Mouse (Mus musculus): ENCODE results near the gene Cadm1. TPM values are rescaled to one million over a fixed set of nuclear protein-coding genes. Genes with fewer than 3 reads are reported as not detected.

Gene Cadm1
- polyA plus RNA-seq, 1 experiment from 2014 or later, result 218 TPM

DNA sequence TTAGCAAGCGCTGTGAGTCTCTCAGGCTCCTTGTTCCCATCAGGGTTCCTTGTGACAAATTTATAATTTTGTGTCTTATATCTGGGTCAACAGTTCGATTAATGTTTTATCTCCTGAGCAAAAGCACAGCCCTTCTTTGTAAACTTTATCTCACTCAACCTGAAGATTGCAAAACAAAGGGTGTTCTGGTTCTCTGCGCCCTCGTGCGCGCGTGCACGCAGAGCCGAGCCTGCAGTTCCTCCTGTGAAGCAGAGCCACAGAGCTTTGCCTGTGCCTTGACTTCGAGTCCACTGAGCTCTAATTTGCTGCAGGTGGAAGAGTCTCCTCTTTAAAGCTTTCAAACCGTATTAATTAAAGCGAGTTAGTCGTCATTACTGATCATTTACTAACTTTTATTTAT lies 162.9 kb downstream of the Cadm1 start:
- 69% methylated on average over 13 of the region's 13 CpGs for WGBS
- H3K27me3 ChIP-seq (replicated peaks; ENCODE audit: control insufficient read depth, insufficient read depth, low read length), result no peaks in the 10 kb centered on the region
- H3K4me1 ChIP-seq (ENCODE audit: control insufficient read depth, insufficient read depth, low read depth, low read length), result peaks cover 3% of the 10 kb centered on the region; the same call in 1 of the 2 replicates
- no peak for ATAC-seq
- H3K4me3 ChIP-seq (ENCODE audit: low read length), result no peak overlapping the region
- no peak overlapping the region for H3K27ac ChIP-seq (ENCODE audit: low read depth, low read length)
- no peak overlapping the region for H3K4me2 ChIP-seq (ENCODE audit: low read length)
- H3K9me3 ChIP-seq (ENCODE audit: control insufficient read depth, low read length), result no peaks in the 10 kb centered on the region
- H3K9ac ChIP-seq (ENCODE audit: low read depth, low read length), result no peak overlapping the region
- no peaks in the 10 kb centered on the region for H3K36me3 ChIP-seq (ENCODE audit: control insufficient read depth, insufficient read depth, low read length)

DNA sequence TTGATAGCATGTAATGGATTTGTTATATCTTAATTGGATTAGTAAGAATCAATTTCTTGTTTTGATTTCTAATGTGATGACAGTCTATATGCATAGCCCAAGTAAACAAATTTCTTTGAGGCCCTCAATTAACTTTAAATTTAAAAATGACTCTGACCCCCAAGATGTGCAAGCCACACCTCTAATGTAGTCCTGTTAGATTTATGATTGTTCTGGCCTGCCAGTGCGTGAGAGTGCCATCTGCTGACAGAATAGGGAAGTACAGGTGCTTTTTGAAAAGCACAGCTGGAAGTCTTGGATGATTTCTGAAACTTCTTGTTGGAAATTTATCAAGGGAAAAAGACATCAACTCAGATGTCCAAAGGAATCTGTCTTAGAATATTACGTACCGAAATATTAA lies 169.1 kb downstream of the Cadm1 start:
- Histone ChIP-seq H3K4me1 (ENCODE audit: control insufficient read depth, insufficient read depth, low read depth, low read length) (no peaks in the 10 kb centered on the region), H3K27me3 (replicated peaks; ENCODE audit: control insufficient read depth, insufficient read depth, low read length) (no peaks in the 10 kb centered on the region), H3K4me3 (ENCODE audit: low read length) (no peak overlapping the region), H3K9me3 (ENCODE audit: control insufficient read depth, low read length) (no peaks in the 10 kb centered on the region), H3K9ac (ENCODE audit: low read depth, low read length) (no peak overlapping the region), H3K36me3 (ENCODE audit: control insufficient read depth, insufficient read depth, low read length) (no peaks in the 10 kb centered on the region), H3K27ac (ENCODE audit: low read depth, low read length) (no peak overlapping the region), H3K4me2 (ENCODE audit: low read length) (no peak overlapping the region)
- WGBS, result 57% methylated on average over 3 of the region's 3 CpGs
- ATAC-seq, result no peak

- H3K4me1 ChIP-seq (ENCODE audit: control insufficient read depth, insufficient read depth, low read depth, low read length), result no peaks in the 10 kb centered on the region
- H3K36me3 ChIP-seq (ENCODE audit: control insufficient read depth, insufficient read depth, low read length), result no peaks in the 10 kb centered on the region
- WGBS, result 75% methylated on average over 5 of the region's 5 CpGs
- H3K9ac ChIP-seq (ENCODE audit: low read depth, low read length), result no peak overlapping the region
- no peak overlapping the region for H3K4me2 ChIP-seq (ENCODE audit: low read length)
- no peaks in the 10 kb centered on the region for H3K9me3 ChIP-seq (ENCODE audit: control insufficient read depth, low read length)
- H3K4me3 ChIP-seq (ENCODE audit: low read length), result no peak overlapping the region
- no peak for ATAC-seq
- no peak overlapping the region for H3K27ac ChIP-seq (ENCODE audit: low read depth, low read length)
- H3K27me3 ChIP-seq (replicated peaks; ENCODE audit: control insufficient read depth, insufficient read depth, low read length), result no peaks in the 10 kb centered on the region
Observed at GRCm38 (mm10) chr9:47700021-47700420, 170.0 kb downstream of the Cadm1 start.

- Histone ChIP-seq H3K9me3 (ENCODE audit: control insufficient read depth, low read length) (no peaks in the 10 kb centered on the region), H3K27me3 (replicated peaks; ENCODE audit: control insufficient read depth, insufficient read depth, low read length) (no peaks in the 10 kb centered on the region), H3K4me1 (ENCODE audit: control insufficient read depth, insufficient read depth, low read depth, low read length) (peaks cover 16% of the 10 kb centered on the region), H3K4me3 (ENCODE audit: low read length) (no peak overlapping the region), H3K36me3 (ENCODE audit: control insufficient read depth, insufficient read depth, low read length) (no peaks in the 10 kb centered on the region), H3K27ac (ENCODE audit: low read depth, low read length) (no peak overlapping the region), H3K9ac (ENCODE audit: low read depth, low read length) (no peak overlapping the region), H3K4me2 (ENCODE audit: low read length) (no peak overlapping the region)
- no peak for ATAC-seq
- WGBS, result 88% methylated on average over 19 of the region's 19 CpGs
Observed at GRCm38 (mm10) chr9:47703026-47703876, 173.3 kb downstream of the Cadm1 start.

DNA sequence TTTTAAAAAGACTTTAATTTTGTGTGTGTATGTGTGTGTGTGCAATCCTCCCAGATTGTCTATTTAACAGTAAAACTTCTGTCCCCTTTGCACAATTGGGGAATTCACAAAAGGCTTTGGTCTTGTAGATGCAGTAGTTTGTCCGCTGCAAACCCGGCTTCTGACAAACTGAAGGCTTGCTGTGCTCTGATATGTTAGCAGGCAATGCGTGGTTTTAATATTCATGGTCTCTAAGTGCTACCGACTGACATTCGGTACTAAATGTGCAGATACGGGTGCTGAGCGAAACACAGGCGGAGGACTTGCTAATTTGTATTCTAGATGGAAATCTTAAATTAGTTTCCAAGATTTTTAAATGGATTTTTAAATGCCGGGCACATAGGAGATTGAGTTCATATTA lies 176.4 kb downstream of the Cadm1 start:
- WGBS, result 42% methylated on average over 9 of the region's 9 CpGs
- Histone ChIP-seq H3K9ac (ENCODE audit: low read depth, low read length) (no peak overlapping the region), H3K4me3 (ENCODE audit: low read length) (no peak overlapping the region), H3K9me3 (ENCODE audit: control insufficient read depth, low read length) (no peaks in the 10 kb centered on the region), H3K4me1 (ENCODE audit: control insufficient read depth, insufficient read depth, low read depth, low read length) (peaks cover 19% of the 10 kb centered on the region), H3K27me3 (replicated peaks; ENCODE audit: control insufficient read depth, insufficient read depth, low read length) (no peaks in the 10 kb centered on the region), H3K27ac (ENCODE audit: low read depth, low read length) (no peak overlapping the region), H3K36me3 (ENCODE audit: control insufficient read depth, insufficient read depth, low read length) (no peaks in the 10 kb centered on the region), H3K4me2 (ENCODE audit: low read length) (no peak overlapping the region)
- no peak for ATAC-seq

- Histone ChIP-seq H3K4me1 (ENCODE audit: control insufficient read depth, insufficient read depth, low read depth, low read length) (peaks cover 19% of the 10 kb centered on the region), H3K9ac (ENCODE audit: low read depth, low read length) (no peak overlapping the region), H3K36me3 (ENCODE audit: control insufficient read depth, insufficient read depth, low read length) (no peaks in the 10 kb centered on the region), H3K4me2 (ENCODE audit: low read length) (no peak overlapping the region), H3K27me3 (replicated peaks; ENCODE audit: control insufficient read depth, insufficient read depth, low read length) (no peaks in the 10 kb centered on the region), H3K4me3 (ENCODE audit: low read length) (no peak overlapping the region), H3K27ac (ENCODE audit: low read depth, low read length) (no peak overlapping the region), H3K9me3 (ENCODE audit: control insufficient read depth, low read length) (no peaks in the 10 kb centered on the region)
- WGBS, result 61% methylated on average over 6 of the region's 6 CpGs
- no peak for ATAC-seq
Observed at GRCm38 (mm10) chr9:47707326-47707725, 177.4 kb downstream of the Cadm1 start.

GRCm38 (mm10) chr9:47708299-47708698 lies 178.3 kb downstream of the Cadm1 start:
- H3K4me1 ChIP-seq (ENCODE audit: control insufficient read depth, insufficient read depth, low read depth, low read length), result peaks cover 19% of the 10 kb centered on the region
- no peaks in the 10 kb centered on the region for H3K27me3 ChIP-seq (replicated peaks; ENCODE audit: control insufficient read depth, insufficient read depth, low read length)
- peak overlapping the region; percentile 50; the same call in 1 of the 2 replicates for H3K27ac ChIP-seq (ENCODE audit: low read depth, low read length)
- H3K9me3 ChIP-seq (ENCODE audit: control insufficient read depth, low read length), result no peaks in the 10 kb centered on the region
- peak; percentile 74 for ATAC-seq
- H3K4me3 ChIP-seq (ENCODE audit: low read length), result no peak overlapping the region
- no peaks in the 10 kb centered on the region for H3K36me3 ChIP-seq (ENCODE audit: control insufficient read depth, insufficient read depth, low read length)
- H3K9ac ChIP-seq (ENCODE audit: low read depth, low read length), result no peak overlapping the region; the same call in 1 of the 2 replicates
- no peak overlapping the region for H3K4me2 ChIP-seq (ENCODE audit: low read length)
- WGBS, result 26% methylated on average over 10 of the region's 10 CpGs

DNA sequence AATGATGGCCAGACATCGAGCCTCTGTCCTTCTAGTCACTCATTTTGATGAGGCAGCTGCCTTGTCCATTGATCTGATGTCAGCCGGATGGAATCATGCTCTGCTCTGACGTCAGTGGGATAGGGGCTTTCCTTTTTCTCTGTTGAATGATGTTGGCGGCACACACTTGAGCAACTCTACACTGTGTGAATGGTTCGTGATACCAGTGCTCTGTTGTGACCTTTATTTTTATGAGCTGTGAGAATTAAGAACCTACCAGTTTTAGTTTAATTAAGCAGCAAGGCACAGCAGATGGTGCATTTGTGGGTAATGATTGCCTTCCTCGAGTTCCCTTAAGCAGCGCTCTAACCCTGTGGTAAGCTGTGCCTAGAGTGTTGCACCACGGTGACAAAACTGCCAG lies 181.0 kb downstream of the Cadm1 start:
- Histone ChIP-seq H3K9me3 (ENCODE audit: control insufficient read depth, low read length) (no peaks in the 10 kb centered on the region), H3K27ac (ENCODE audit: low read depth, low read length) (no peak overlapping the region), H3K9ac (ENCODE audit: low read depth, low read length) (no peak overlapping the region), H3K4me1 (ENCODE audit: control insufficient read depth, insufficient read depth, low read depth, low read length) (peaks cover 23% of the 10 kb centered on the region), H3K27me3 (replicated peaks; ENCODE audit: control insufficient read depth, insufficient read depth, low read length) (no peaks in the 10 kb centered on the region), H3K4me3 (ENCODE audit: low read length) (no peak overlapping the region), H3K36me3 (ENCODE audit: control insufficient read depth, insufficient read depth, low read length) (no peaks in the 10 kb centered on the region), H3K4me2 (ENCODE audit: low read length) (no peak overlapping the region)
- WGBS, result 54% methylated on average over 8 of the region's 8 CpGs
- ATAC-seq, result no peak

GRCm38 (mm10) chr9:47714541-47714940 lies 184.6 kb downstream of the Cadm1 start:
- peaks cover 14% of the 10 kb centered on the region for H3K4me1 ChIP-seq (ENCODE audit: control insufficient read depth, insufficient read depth, low read depth, low read length)
- no peaks in the 10 kb centered on the region for H3K27me3 ChIP-seq (replicated peaks; ENCODE audit: control insufficient read depth, insufficient read depth, low read length)
- no peaks in the 10 kb centered on the region for H3K9me3 ChIP-seq (ENCODE audit: control insufficient read depth, low read length)
- H3K4me2 ChIP-seq (ENCODE audit: low read length), result no peak overlapping the region
- H3K27ac ChIP-seq (ENCODE audit: low read depth, low read length), result no peak overlapping the region
- H3K4me3 ChIP-seq (ENCODE audit: low read length), result no peak overlapping the region
- H3K9ac ChIP-seq (ENCODE audit: low read depth, low read length), result no peak overlapping the region
- WGBS, result 33% methylated on average over 2 of the region's 2 CpGs
- ATAC-seq, result peak; percentile 45; the same call in 1 of the 2 replicates
- no peaks in the 10 kb centered on the region for H3K36me3 ChIP-seq (ENCODE audit: control insufficient read depth, insufficient read depth, low read length)

Measured in hindbrain, embryonic 16.5 days (tissue).